Mouse (Mus musculus) frontal cortex, postnatal 10 days (tissue): ENCODE data around the gene Gfy.
"Not testable (repeated sequence)": the region's sequence is repeated elsewhere in the genome, so short reads cannot be mapped to it uniquely, and the experiment has no call there.

Experiments used
- DNase-seq, 2 experiments: peaks; one replicate each; pipeline ENCODE4 v3.0.0; 2022; ENCODE audit warnings: low spot score in 2 of 2, mixed read lengths in 1 of 2

The Gfy gene

GRCm38 (mm10) chr7:45167761-45168445 lies 11.5 kb downstream of the Gfy start:
- no peak for DNase-seq

- DNase-seq = no peak
These were observed 12.4 kb downstream of the Gfy start for GRCm38 (mm10) chr7:45166950-45167401.

GRCm38 (mm10) chr7:45165701-45166100 lies 13.7 kb downstream of the Gfy start:
- DNase-seq = no peak

- DNase-seq = no peak
These were observed 14.5 kb downstream of the Gfy start for GRCm38 (mm10) chr7:45164833-45165232.

- DNase-seq = no peak
These were observed 15.5 kb downstream of the Gfy start, which contains the start of gene Slc17a7 for GRCm38 (mm10) chr7:45163735-45164490. Gene Slc17a7 (plus strand): TSS chr7:45163949.

- no peak for DNase-seq
These were observed 16.3 kb downstream of the Gfy start for GRCm38 (mm10) chr7:45162996-45163615.

GRCm38 (mm10) chr7:45162551-45162950 lies 16.8 kb downstream of the Gfy start:
- no peak for DNase-seq

GRCm38 (mm10) chr7:45161612-45162473 lies 17.5 kb downstream of the Gfy start:
- peak; percentile 90 to 91 for DNase-seq

- no peak for DNase-seq
These were observed 18.5 kb downstream of the Gfy start for GRCm38 (mm10) chr7:45160866-45161265.

- DNase-seq = no peak
These were observed 19.0 kb downstream of the Gfy start for GRCm38 (mm10) chr7:45160316-45160800.

- no peak for DNase-seq
These were observed 20.4 kb downstream of the Gfy start for GRCm38 (mm10) chr7:45158991-45159390.

GRCm38 (mm10) chr7:45157459-45157858 lies 21.9 kb downstream of the Gfy start:
- no peak for DNase-seq

- no peak for DNase-seq
These were observed 23.2 kb downstream of the Gfy start for GRCm38 (mm10) chr7:45156206-45156605.

- DNase-seq = no peak
These were observed 23.8 kb downstream of the Gfy start for GRCm38 (mm10) chr7:45155590-45155989.

- DNase-seq = peak in 1 of 2 experiments; percentile 54
These were observed 24.3 kb downstream of the Gfy start for GRCm38 (mm10) chr7:45154993-45155514.

- DNase-seq = peak; percentile 94 to 98
These were observed 25.0 kb downstream of the Gfy start, which contains the start of the genes Pih1d1 and Aldh16a1 for GRCm38 (mm10) chr7:45154096-45154992. Gene Pih1d1 (plus strand): TSS chr7:45154303. Gene Aldh16a1 (minus strand): TSS chr7:45154584.

GRCm38 (mm10) chr7:45153586-45153985 lies 25.8 kb downstream of the Gfy start:
- no peak for DNase-seq

- not testable (repeated sequence) for DNase-seq
These were observed 26.3 kb downstream of the Gfy start for GRCm38 (mm10) chr7:45153052-45153451.

GRCm38 (mm10) chr7:45151303-45151702 lies 28.1 kb downstream of the Gfy start:
- no peak for DNase-seq

GRCm38 (mm10) chr7:45150321-45150720 lies 29.0 kb downstream of the Gfy start:
- no peak for DNase-seq
